Mouse (Mus musculus) heart, postnatal 0 days (tissue): ENCODE measurements around the gene Cavin2. TPM values are rescaled to one million over a fixed set of nuclear protein-coding genes. Genes with fewer than 3 reads are reported as not detected.

Source experiments
- ATAC-seq: fragments of 200-750 bp; cut with Nextera tagmentation; 2 replicates; pipeline ENCODE4 v1.8.0; 2017; ENCODE audit warnings: low read depth, moderate number of reproducible peaks, moderate library complexity; ENCODE audit not compliant: insufficient read depth
- DNase-seq: peaks from one replicate; pipeline ENCODE4 v3.0.0-alpha.2; 2016; ENCODE audit warnings: low spot score
- H3K27ac ChIP-seq: fragments of 300-500 bp; sonication (generic); 2 replicates; pipeline ENCODE4 v1.5.1; 2014; ENCODE audit warnings: low read depth, mild to moderate bottlenecking
- H3K27me3 ChIP-seq: fragments of 300-500 bp; sonication (generic); 2 replicates; pipeline ENCODE4 v1.6.1; 2014; ENCODE audit warnings: low read length, mixed read lengths; ENCODE audit not compliant: control insufficient read depth, insufficient read depth
- H3K36me3 ChIP-seq: fragments of 300-500 bp; sonication (generic); replicated peaks from 2 replicates; pipeline ENCODE4 v1.6.1; 2014; ENCODE audit warnings: low read length, mixed read lengths; ENCODE audit not compliant: control insufficient read depth, insufficient read depth
- H3K4me1 ChIP-seq: fragments of 300-500 bp; sonication (generic); 2 replicates; pipeline ENCODE4 v1.6.1; 2014; ENCODE audit warnings: antibody characterized with exemption; ENCODE audit not compliant: control insufficient read depth, insufficient read depth
- H3K4me2 ChIP-seq: fragments of 300-500 bp; sonication (generic); 2 replicates; pipeline ENCODE4 v1.6.1; 2014; ENCODE audit warnings: low read depth, mild to moderate bottlenecking, low read length, moderate library complexity
- H3K4me3 ChIP-seq: fragments of 300-500 bp; sonication (generic); 2 replicates; pipeline ENCODE4 v1.5.1; 2014; ENCODE audit warnings: low read depth, low read length
- H3K9ac ChIP-seq: fragments of 300-500 bp; sonication (generic); replicated peaks from 2 replicates; pipeline ENCODE4 v1.6.1; 2014; ENCODE audit warnings: low read depth, low read length, mixed read lengths
- H3K9me3 ChIP-seq: fragments of 300-500 bp; sonication (generic); replicated peaks from 2 replicates; pipeline ENCODE4 v1.6.1; 2016; ENCODE audit warnings: low read length; ENCODE audit not compliant: control insufficient read depth
- CTCF ChIP-seq: IDR thresholded peaks from 2 replicates; pipeline ENCODE4 v1.5.1; 2016; ENCODE audit warnings: antibody characterized with exemption, control low read depth, low read depth
- EP300 ChIP-seq: IDR thresholded peaks from 2 replicates; pipeline ENCODE4 v1.6.1; 2016; ENCODE audit warnings: antibody characterized with exemption, low read depth
- WGBS: fragments of 180-500 bp; shearing (Covaris S2); extraction: QIAGEN DNeasy Blood & Tissue Kit; methylation state at CpG from one replicate; pipeline ENCODE4 v1.1.7; 2014; 5-methylcytosine and 5-hydroxymethylcytosine counted together
- polyA plus RNA-seq: library from polyadenylated mRNA; unstranded; fragments of >200 nt; fragmentation: Nextera tagmentation; extraction: Ambion mirVana; gene quantifications from 2 replicates; pipeline ENCODE4 v1.2.1, GENCODE M21; 2015
- total RNA-seq: library from RNA; depleted of rRNA; stranded (reverse); fragments of >200 nt; gene quantifications from 2 replicates; pipeline ENCODE4 v1.2.3, GENCODE M21; 2014; ENCODE audit warnings: low replicate concordance; rRNA removed

The Cavin2 gene
- total RNA-seq (185 and 253 TPM in 2 replicates), polyA plus RNA-seq (190 and 192 TPM in 2 replicates)

DNA sequence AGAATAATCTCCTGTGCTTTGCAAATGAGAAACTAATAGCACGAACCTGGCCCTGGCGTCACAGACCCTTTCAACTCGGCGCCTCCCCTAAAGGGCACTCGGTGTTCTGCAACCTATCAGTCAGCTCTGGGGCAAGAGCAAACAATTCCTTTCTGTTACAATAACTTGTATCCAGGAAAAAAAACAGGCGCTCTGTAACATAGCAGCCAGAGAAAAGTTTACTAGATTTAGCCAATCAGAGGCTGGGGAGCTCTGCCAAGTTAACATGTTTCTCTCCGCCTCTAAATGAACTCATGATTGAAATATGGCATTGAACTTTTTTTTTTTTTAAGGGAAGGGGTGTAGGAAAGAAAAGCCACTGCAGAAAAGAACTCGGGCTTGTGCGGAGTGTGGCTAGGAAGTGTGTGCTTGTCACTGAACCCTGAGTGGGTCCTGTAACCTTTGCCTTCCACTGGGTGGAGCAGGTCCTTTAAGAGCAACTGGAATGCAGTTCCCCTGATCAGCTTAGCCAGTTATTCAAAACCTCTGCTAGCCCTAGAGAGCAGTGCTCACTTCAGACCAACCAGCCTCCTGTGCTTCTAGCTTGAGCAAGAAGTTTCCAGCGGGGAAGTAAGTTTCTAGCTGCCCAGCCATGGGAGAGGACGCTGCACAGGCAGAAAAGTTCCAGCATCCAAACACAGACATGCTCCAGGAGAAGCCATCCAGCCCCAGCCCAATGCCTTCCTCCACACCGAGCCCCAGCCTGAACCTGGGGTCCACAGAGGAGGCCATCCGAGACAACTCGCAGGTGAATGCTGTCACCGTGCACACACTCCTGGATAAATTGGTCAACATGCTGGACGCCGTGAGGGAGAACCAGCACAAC lies at the start of gene Cavin2:
TSS of gene Cavin2 (plus strand) at position 372 of the 865 bp plus-strand sequence.
- ATAC-seq (peak; percentile 90), DNase-seq (peak; percentile 98)
- Histone ChIP-seq H3K9me3 (no peaks in the 10 kb centered on the region), H3K36me3 (peaks cover 13% of the 10 kb centered on the region; the same call in 1 of the 2 replicates), H3K27ac (peak within 1 kb of the TSS; percentile 99), H3K27me3 (no peaks in the 10 kb centered on the region), H3K4me2 (peak within 1 kb of the TSS; percentile 73), H3K9ac (peak within 1 kb of the TSS; percentile 85), H3K4me3 (peak within 1 kb of the TSS; percentile 70), H3K4me1 (peaks cover 25% of the 10 kb centered on the region)
- WGBS: 8% methylated on average over 17 of the region's 17 CpGs
- peak; percentile 88; the same call in 1 of the 2 replicates for TF ChIP-seq EP300
- peak; percentile 49 for TF ChIP-seq CTCF

DNA sequence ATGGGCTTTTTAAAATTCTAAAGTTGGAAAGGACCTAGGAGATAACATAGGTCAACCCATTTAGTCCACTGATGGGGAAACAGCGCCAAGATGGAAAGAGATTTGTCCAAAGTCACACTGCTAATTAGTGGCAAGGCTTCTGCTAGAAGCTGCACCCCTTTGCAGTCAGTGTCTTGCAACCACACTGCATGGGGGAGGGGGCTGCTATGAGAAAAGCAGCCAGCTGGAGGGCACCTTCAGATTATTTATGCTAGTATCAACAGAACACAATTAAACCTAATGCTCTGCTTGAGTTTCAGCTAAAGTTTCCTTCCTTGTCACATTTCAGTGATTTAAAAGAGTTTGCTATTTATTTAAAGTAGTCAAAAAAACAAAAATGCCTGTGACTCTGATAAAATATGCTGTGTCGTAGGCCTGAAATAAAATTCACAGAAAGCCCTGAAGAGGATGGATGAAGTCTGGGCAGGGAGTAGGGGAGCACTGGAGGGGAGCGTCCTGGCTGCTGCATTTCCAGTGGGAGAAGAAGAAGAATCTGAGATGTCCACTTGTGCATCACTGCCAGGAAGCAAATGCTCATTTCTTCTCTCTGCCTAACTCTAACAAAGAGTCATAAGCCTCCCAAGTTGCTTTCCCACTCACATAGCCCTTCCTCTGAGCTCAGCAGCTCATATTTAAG lies 47.5 kb upstream of the Cavin2 start:
- no peaks in the 10 kb centered on the region for H3K4me1 ChIP-seq
- WGBS: 75% methylated on average over 3 of the region's 3 CpGs
- H3K4me3 ChIP-seq: no peak overlapping the region
- H3K9ac ChIP-seq: no peak overlapping the region
- H3K9me3 ChIP-seq: no peaks in the 10 kb centered on the region
- no peak for DNase-seq
- H3K27me3 ChIP-seq: no peaks in the 10 kb centered on the region
- ATAC-seq: no peak
- TF ChIP-seq EP300: no peak
- no peak for TF ChIP-seq CTCF
- no peak overlapping the region for H3K27ac ChIP-seq
- H3K36me3 ChIP-seq: no peaks in the 10 kb centered on the region
- no peak overlapping the region for H3K4me2 ChIP-seq

DNA sequence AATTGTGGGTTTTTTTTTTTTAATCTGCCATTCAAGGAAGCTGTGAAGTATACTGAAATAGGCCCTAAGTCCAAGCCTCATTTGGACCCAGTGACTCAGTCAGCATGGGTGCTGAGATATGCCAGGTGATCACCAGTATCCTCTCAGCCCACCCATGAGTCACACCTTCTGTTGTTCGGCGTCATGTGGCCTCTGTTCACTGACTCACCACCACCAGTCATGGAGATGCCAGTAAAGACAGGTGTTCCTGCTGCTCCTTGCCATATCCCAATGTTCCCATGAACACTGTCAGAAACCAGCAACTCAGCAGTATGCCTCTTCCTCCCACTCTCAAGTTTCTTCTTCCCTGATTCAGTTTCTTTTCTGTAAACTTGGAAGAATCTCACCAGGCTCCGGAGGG lies 45.6 kb upstream of the Cavin2 start:
- no peaks in the 10 kb centered on the region for H3K4me1 ChIP-seq
- no peak overlapping the region for H3K9ac ChIP-seq
- H3K4me3 ChIP-seq: no peak overlapping the region
- no peak for TF ChIP-seq EP300
- no peak for TF ChIP-seq CTCF
- no peaks in the 10 kb centered on the region for H3K9me3 ChIP-seq
- no peak overlapping the region for H3K4me2 ChIP-seq
- H3K27me3 ChIP-seq: no peaks in the 10 kb centered on the region
- no peak overlapping the region for H3K27ac ChIP-seq
- no peak for ATAC-seq
- DNase-seq: no peak
- H3K36me3 ChIP-seq: no peaks in the 10 kb centered on the region
- 85% methylated on average over 3 of the region's 3 CpGs for WGBS

DNA sequence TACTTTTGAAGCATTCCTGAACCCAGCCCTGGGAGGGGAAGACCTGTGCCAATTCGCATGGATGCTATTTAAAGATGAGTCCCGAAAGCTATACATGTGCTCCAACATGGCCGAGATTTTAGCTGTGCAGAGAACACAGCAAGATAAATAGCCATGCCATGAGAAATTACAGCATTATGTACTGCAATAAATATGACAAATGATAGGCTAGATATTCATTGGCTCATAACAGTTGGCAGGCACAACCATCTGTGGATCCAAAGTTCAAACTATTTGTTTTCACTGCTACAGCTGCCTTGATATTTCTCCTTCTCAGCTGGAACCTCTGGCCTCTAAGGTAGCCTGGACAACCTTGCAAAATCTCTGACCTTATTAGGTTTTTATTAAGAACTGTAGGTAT lies 45.1 kb upstream of the Cavin2 start:
- TF ChIP-seq EP300 (no peak), CTCF (no peak)
- WGBS: 57% methylated on average over 3 of the region's 3 CpGs

DNA sequence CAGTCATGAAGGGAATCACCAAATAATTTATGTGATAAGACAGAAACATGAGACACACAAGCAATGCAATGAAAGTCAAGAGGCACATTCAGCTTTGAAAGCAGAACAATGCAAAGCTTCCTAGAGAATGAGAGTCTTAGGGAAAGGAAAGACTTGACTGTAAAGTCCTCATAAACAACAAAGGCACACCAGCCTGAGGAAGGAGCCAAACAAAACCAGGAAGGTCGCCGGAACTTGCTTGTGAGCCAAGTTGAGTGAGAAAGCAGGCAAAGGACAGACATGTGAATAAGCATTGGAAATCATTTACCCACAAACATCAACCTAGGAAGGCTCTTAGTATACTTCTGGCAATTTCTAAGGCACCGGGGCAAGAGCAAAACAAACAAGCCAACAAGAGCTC lies 43.5 kb upstream of the Cavin2 start:
- H3K27ac ChIP-seq: 0 out of 2 replicates have a peak overlapping the region, but pooled peaks have one; percentile 48
- no peaks in the 10 kb centered on the region for H3K36me3 ChIP-seq

More for the DNA sequence above, 45.1 kb upstream of the Cavin2 start:
- Histone ChIP-seq H3K4me2 (no peak overlapping the region), H3K27me3 (no peaks in the 10 kb centered on the region), H3K4me3 (no peak overlapping the region), H3K9me3 (no peaks in the 10 kb centered on the region), H3K4me1 (no peaks in the 10 kb centered on the region), H3K9ac (no peak overlapping the region), H3K36me3 (no peaks in the 10 kb centered on the region), H3K27ac (no peak overlapping the region)
- DNase-seq: no peak
- ATAC-seq: no peak

More for the DNA sequence above, 43.5 kb upstream of the Cavin2 start:
- ATAC-seq (no peak), DNase-seq (no peak)
- TF ChIP-seq EP300 (no peak; the same call in 1 of the 2 replicates), CTCF (no peak)
- Histone ChIP-seq H3K27me3 (no peaks in the 10 kb centered on the region), H3K4me1 (no peaks in the 10 kb centered on the region), H3K4me2 (no peak overlapping the region), H3K9ac (no peak overlapping the region), H3K9me3 (no peaks in the 10 kb centered on the region), H3K4me3 (no peak overlapping the region)
- WGBS: 70% methylated on average over 3 of the region's 3 CpGs
